Mouse (Mus musculus): ENCODE results near the gene Pex10.

GRCm38 (mm10) chr4:155075813-155076212, 9.0 kb downstream of the Pex10 start:
- TF ChIP-seq CTCF (IDR thresholded peaks at IDR 0.05; ENCODE audit: extremely low read depth, insufficient read depth, low read length) (no peak), POLR2A (IDR thresholded peaks at IDR 0.05; ENCODE audit: extremely low read depth, insufficient read depth, low read length) (no peak)
